Mouse (Mus musculus) cerebellum, adult 11 months (tissue): Measurements from ENCODE around the gene Foxa3.

ENCODE experiments used
- DNase-seq: peaks from one replicate; pipeline ENCODE4 v3.0.0; 2022

Foxa3 gene

GRCm38 (mm10) chr7:18992294-18992675, 31.1 kb downstream of the Foxa3 start:
- peak; percentile 55 for DNase-seq

GRCm38 (mm10) chr7:18991660-18992293, 31.6 kb downstream of the Foxa3 start:
- peak; percentile 64 for DNase-seq

- DNase-seq, result peak; percentile 100
Measured at GRCm38 (mm10) chr7:18990601-18991295, 32.6 kb downstream of the Foxa3 start, which contains the start of gene Mypop. TSS of gene Mypop (plus strand) at chr7:18991245.

GRCm38 (mm10) chr7:18989995-18990394, 33.3 kb downstream of the Foxa3 start:
- peak; percentile 60 for DNase-seq

- DNase-seq, result peak; percentile 25
Measured at GRCm38 (mm10) chr7:18988780-18989179, 34.6 kb downstream of the Foxa3 start.

- DNase-seq, result peak; percentile 22
Measured at GRCm38 (mm10) chr7:18987747-18988146, 35.6 kb downstream of the Foxa3 start.

- no peak for DNase-seq
Measured at GRCm38 (mm10) chr7:18987100-18987499, 36.2 kb downstream of the Foxa3 start, which contains the start of gene Nanos2. TSS of gene Nanos2 (plus strand) at chr7:18987400.

GRCm38 (mm10) chr7:18986503-18986902, 36.8 kb downstream of the Foxa3 start:
- no peak for DNase-seq

- no peak for DNase-seq
Measured at GRCm38 (mm10) chr7:18978381-18978780, 45.0 kb downstream of the Foxa3 start.

- no peak for DNase-seq
Measured at GRCm38 (mm10) chr7:18970956-18971355, 52.4 kb downstream of the Foxa3 start.

GRCm38 (mm10) chr7:18967603-18968002, 55.7 kb downstream of the Foxa3 start:
- DNase-seq, result no peak

GRCm38 (mm10) chr7:18965312-18965711, 58.0 kb downstream of the Foxa3 start:
- no peak for DNase-seq

- no peak for DNase-seq
Measured at GRCm38 (mm10) chr7:18963294-18963843, 60.0 kb downstream of the Foxa3 start.
